Mouse (Mus musculus) urinary bladder, postnatal 36 days (tissue): ENCODE measurements around the gene Fbxl16.
A peak's percentile ranks its signal among the peaks of the same experiment; 100 is the strongest.
"Not testable (repeated sequence)": the region's sequence is repeated elsewhere in the genome, so short reads cannot be mapped to it uniquely, and the experiment has no call there.

Experiments
- DNase-seq, 2 experiments: peaks; one replicate each; pipeline ENCODE4 v3.0.0; 2022; ENCODE audit warnings: low spot score in 2 of 2, mixed read lengths in 1 of 2

Gene Fbxl16

GRCm38 (mm10) chr17:25795609-25796092 lies 13.2 kb upstream of the Fbxl16 start, which contains the start of gene AC134908.4:
AC134908.4 (minus strand) TSS chr17:25795659.
- no peak for DNase-seq

- no peak for DNase-seq
Observed at GRCm38 (mm10) chr17:25796211-25796771, 12.6 kb upstream of the Fbxl16 start.

GRCm38 (mm10) chr17:25796951-25797369 lies 11.9 kb upstream of the Fbxl16 start, which contains the start of gene Metrn:
Metrn (minus strand) TSS chr17:25797136.
- DNase-seq: peak; percentile 76 to 84

GRCm38 (mm10) chr17:25801029-25801428 lies 7.9 kb upstream of the Fbxl16 start:
- peak in 1 of 2 experiments; percentile 57 for DNase-seq

- no peak for DNase-seq
Observed at GRCm38 (mm10) chr17:25802825-25803517, 5.9 kb upstream of the Fbxl16 start.

- no peak for DNase-seq
Observed at GRCm38 (mm10) chr17:25806507-25806906, 2.4 kb upstream of the Fbxl16 start.

GRCm38 (mm10) chr17:25807452-25807851 lies 1.4 kb upstream of the Fbxl16 start:
- DNase-seq: not testable (repeated sequence)

GRCm38 (mm10) chr17:25808028-25808427 lies 857 bp upstream of the Fbxl16 start:
- DNase-seq: no peak

- no peak for DNase-seq
Observed at GRCm38 (mm10) chr17:25809606-25810340, 888 bp downstream of the Fbxl16 start.

GRCm38 (mm10) chr17:25810890-25811289 lies 2.0 kb downstream of the Fbxl16 start:
- DNase-seq: no peak

- DNase-seq: peak; percentile 72 to 84
Observed at GRCm38 (mm10) chr17:25813471-25813870, 4.6 kb downstream of the Fbxl16 start.

GRCm38 (mm10) chr17:25817662-25818061 lies 8.8 kb downstream of the Fbxl16 start:
- DNase-seq: no peak

GRCm38 (mm10) chr17:25818851-25819780 lies 10.2 kb downstream of the Fbxl16 start:
- DNase-seq: no peak

GRCm38 (mm10) chr17:25823452-25823851 lies 14.6 kb downstream of the Fbxl16 start, which contains the start of gene Wdr24:
Wdr24 (plus strand) TSS chr17:25823627.
- peak; percentile 71 to 72 for DNase-seq

- DNase-seq: no peak
Observed at GRCm38 (mm10) chr17:25824362-25825142, 15.7 kb downstream of the Fbxl16 start.

GRCm38 (mm10) chr17:25825311-25825710 lies 16.4 kb downstream of the Fbxl16 start:
- DNase-seq: no peak

- DNase-seq: no peak
Observed at GRCm38 (mm10) chr17:25825984-25826570, 17.2 kb downstream of the Fbxl16 start.

- no peak for DNase-seq
Observed at GRCm38 (mm10) chr17:25827011-25827410, 18.1 kb downstream of the Fbxl16 start.

GRCm38 (mm10) chr17:25827546-25828222 lies 18.8 kb downstream of the Fbxl16 start:
- no peak for DNase-seq
